Mouse (Mus musculus) forebrain, embryonic 16.5 days (tissue): ENCODE measurements around the gene Ctla4. TPM values are rescaled to one million over a fixed set of nuclear protein-coding genes. Genes with fewer than 3 reads are reported as not detected.
A peak's percentile ranks its signal among the peaks of the same experiment; 100 is the strongest.

Experiments
- ATAC-seq: fragments of 200-750 bp; cut with Nextera tagmentation; 2 replicates; pipeline ENCODE4 v1.8.0; 2017; ENCODE audit warnings: mild to moderate bottlenecking, moderate library complexity
- H3K27ac ChIP-seq: fragments of 300-500 bp; sonication (generic); 2 replicates; pipeline ENCODE4 v1.5.1; 2014; ENCODE audit warnings: low read length, control low read depth
- H3K27me3 ChIP-seq: fragments of 300-500 bp; sonication (generic); replicated peaks from 2 replicates; pipeline ENCODE4 v1.6.1; 2014; ENCODE audit warnings: low read length; ENCODE audit not compliant: control insufficient read depth, insufficient read depth
- H3K36me3 ChIP-seq: fragments of 300-500 bp; sonication (generic); 2 replicates; pipeline ENCODE4 v1.6.1; 2014; ENCODE audit not compliant: control insufficient read depth, insufficient read depth
- H3K4me1 ChIP-seq: fragments of 300-500 bp; sonication (generic); replicated peaks from 2 replicates; pipeline ENCODE4 v1.6.1; 2014; ENCODE audit warnings: low read length; ENCODE audit not compliant: control insufficient read depth, insufficient read depth
- H3K4me2 ChIP-seq: fragments of 300-500 bp; sonication (generic); 2 replicates; pipeline ENCODE4 v1.6.1; 2014; ENCODE audit warnings: mild to moderate bottlenecking, low read length, control low read depth
- H3K4me3 ChIP-seq: fragments of 300-500 bp; sonication (generic); replicated peaks from 2 replicates; pipeline ENCODE4 v1.5.1; 2014; ENCODE audit warnings: mild to moderate bottlenecking, low read length, control low read depth
- H3K9ac ChIP-seq: fragments of 300-500 bp; sonication (generic); replicated peaks from 2 replicates; pipeline ENCODE4 v1.6.1; 2014; ENCODE audit warnings: low read depth, low read length, control low read depth
- H3K9me3 ChIP-seq: fragments of 300-500 bp; sonication (generic); 2 replicates; pipeline ENCODE4 v1.6.1; 2016; ENCODE audit warnings: low read length; ENCODE audit not compliant: control insufficient read depth
- WGBS: fragments of 180-500 bp; shearing (Covaris S2); extraction: QIAGEN DNeasy Blood & Tissue Kit; methylation state at CpG from one replicate; pipeline ENCODE4 v1.1.7; 2014; 5-methylcytosine and 5-hydroxymethylcytosine counted together
- polyA plus RNA-seq: library from polyadenylated mRNA; unstranded; fragments of >200 nt; fragmentation: Nextera tagmentation; extraction: Ambion mirVana; gene quantifications from 2 replicates; pipeline ENCODE4 v1.2.1, GENCODE M21; 2015

Ctla4 gene
- polyA plus RNA-seq, 1 experiment from 2014 or later = not detected

DNA sequence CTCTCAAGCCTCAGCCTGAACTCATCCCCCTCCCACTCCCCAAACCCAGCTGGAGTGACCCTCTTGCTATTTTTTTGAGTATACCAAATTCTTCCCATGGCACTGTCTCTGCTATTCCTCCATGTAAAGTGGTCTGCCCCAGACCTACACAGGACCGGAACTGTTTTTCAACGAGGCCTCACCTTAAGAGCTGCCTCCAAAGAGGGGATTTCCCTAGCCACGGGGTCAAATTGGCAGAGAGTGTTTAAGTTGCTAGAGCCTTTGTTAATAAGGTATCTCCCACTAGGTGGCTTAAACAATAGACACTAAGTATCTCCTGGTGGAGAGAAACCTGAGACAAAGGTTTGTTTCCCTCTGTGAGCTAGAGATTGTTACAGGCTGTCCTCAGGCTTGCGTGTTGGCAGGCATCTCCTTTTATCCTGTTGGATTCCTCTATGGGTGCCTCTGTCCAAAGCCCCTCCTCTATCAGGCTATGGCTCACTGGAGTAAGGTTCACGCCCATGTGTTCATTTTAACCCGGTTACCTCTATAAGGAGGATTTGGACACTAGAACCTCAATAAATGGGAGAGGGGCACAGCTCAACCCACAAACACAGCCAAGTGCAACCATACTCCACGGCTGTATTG lies 33.4 kb upstream of the Ctla4 start:
- WGBS = 25% methylated on average over 7 of the region's 7 CpGs
- Histone ChIP-seq H3K4me2 (no peak overlapping the region), H3K4me1 (peaks cover 11% of the 10 kb centered on the region), H3K27me3 (no peaks in the 10 kb centered on the region), H3K9me3 (no peaks in the 10 kb centered on the region), H3K4me3 (no peak overlapping the region), H3K27ac (no peak overlapping the region), H3K36me3 (no peaks in the 10 kb centered on the region), H3K9ac (no peak overlapping the region)
- no peak for ATAC-seq

GRCm38 (mm10) chr1:60853991-60854390 lies 32.8 kb upstream of the Ctla4 start:
- 73% methylated on average over 5 of the region's 5 CpGs for WGBS
- no peaks in the 10 kb centered on the region for H3K36me3 ChIP-seq

GRCm38 (mm10) chr1:60857351-60858220 lies 29.2 kb upstream of the Ctla4 start:
- H3K36me3 ChIP-seq = no peaks in the 10 kb centered on the region

More at GRCm38 (mm10) chr1:60853991-60854390, 32.8 kb upstream of the Ctla4 start:
- no peaks in the 10 kb centered on the region for H3K27me3 ChIP-seq
- no peak overlapping the region for H3K27ac ChIP-seq
- ATAC-seq = no peak
- no peak overlapping the region for H3K4me3 ChIP-seq
- peaks cover 11% of the 10 kb centered on the region for H3K4me1 ChIP-seq
- no peaks in the 10 kb centered on the region for H3K9me3 ChIP-seq
- H3K4me2 ChIP-seq = no peak overlapping the region
- no peak overlapping the region for H3K9ac ChIP-seq

DNA sequence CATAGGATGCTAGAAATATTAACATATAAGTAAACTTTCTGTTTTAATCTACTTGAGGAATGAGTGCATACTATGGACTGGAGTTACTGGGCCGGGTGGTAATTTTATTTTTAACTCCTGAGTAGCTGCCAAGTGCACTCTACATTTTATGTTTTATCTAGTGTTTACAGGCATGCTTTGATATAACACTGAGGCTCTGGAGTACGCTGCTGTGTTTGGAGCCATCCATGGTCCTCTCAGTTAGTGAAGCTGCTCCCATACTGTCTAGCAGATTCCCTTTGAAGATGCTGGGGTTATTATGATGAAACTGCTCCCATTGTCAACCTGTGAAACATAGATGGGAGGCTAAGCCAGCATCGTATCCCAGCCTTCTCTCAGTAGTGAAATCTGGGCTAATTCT lies 27.6 kb upstream of the Ctla4 start:
- Histone ChIP-seq H3K27ac (no peak overlapping the region), H3K27me3 (no peaks in the 10 kb centered on the region), H3K36me3 (no peaks in the 10 kb centered on the region), H3K4me3 (no peak overlapping the region), H3K4me2 (no peak overlapping the region), H3K4me1 (peaks cover 6% of the 10 kb centered on the region), H3K9ac (no peak overlapping the region), H3K9me3 (no peaks in the 10 kb centered on the region)
- ATAC-seq = no peak
- WGBS = 73% methylated on average over 3 of the region's 3 CpGs

More at GRCm38 (mm10) chr1:60857351-60858220, 29.2 kb upstream of the Ctla4 start:
- Histone ChIP-seq H3K27me3 (no peaks in the 10 kb centered on the region), H3K4me1 (peaks cover 6% of the 10 kb centered on the region), H3K27ac (no peak overlapping the region), H3K4me3 (no peak overlapping the region), H3K9me3 (no peaks in the 10 kb centered on the region), H3K9ac (no peak overlapping the region), H3K4me2 (no peak overlapping the region)
- 84% methylated on average over 12 of the region's 12 CpGs for WGBS
- no peak for ATAC-seq

GRCm38 (mm10) chr1:60859842-60860241 lies 27.0 kb upstream of the Ctla4 start:
- Histone ChIP-seq H3K4me2 (no peak overlapping the region), H3K36me3 (no peaks in the 10 kb centered on the region), H3K4me1 (peaks cover 6% of the 10 kb centered on the region), H3K27me3 (no peaks in the 10 kb centered on the region), H3K9me3 (no peaks in the 10 kb centered on the region), H3K27ac (no peak overlapping the region), H3K4me3 (no peak overlapping the region), H3K9ac (no peak overlapping the region)
- no peak for ATAC-seq
- WGBS = 80% methylated on average over 3 of the region's 3 CpGs

DNA sequence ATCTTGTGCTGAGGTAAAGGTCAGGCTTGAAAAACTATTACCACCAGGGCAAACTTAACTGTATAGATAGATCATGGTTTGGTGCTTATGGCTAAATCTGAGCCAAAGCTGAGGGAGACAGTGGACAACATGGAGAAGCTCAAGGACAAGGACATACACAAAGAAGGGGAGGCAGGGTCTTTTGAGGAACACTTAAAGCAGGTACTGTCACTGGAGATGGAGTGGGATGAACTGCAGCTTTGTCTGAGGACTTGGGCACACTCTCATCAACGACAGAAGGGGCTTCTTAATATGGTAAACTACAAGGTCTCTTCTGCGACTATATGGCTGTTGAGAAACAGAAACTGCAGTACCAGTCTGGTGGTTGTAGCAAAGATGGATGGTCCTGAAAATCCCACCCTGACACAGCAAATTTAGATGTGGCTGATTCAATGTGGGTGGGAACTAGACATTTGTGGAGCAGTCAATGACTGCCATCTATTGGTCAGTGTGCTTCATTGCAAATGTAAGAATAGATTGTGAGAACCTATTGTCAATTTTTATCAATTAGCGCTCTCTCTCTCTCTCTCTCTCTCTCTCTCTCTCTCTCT lies 26.3 kb upstream of the Ctla4 start:
- Histone ChIP-seq H3K9ac (peak overlapping the region; percentile 63), H3K9me3 (no peaks in the 10 kb centered on the region), H3K4me1 (peaks cover 6% of the 10 kb centered on the region), H3K4me2 (peak overlapping the region; percentile 60), H3K36me3 (no peaks in the 10 kb centered on the region), H3K27me3 (no peaks in the 10 kb centered on the region), H3K27ac (no peak overlapping the region; the same call in 1 of the 2 replicates), H3K4me3 (peak overlapping the region; percentile 38)
- WGBS = 21% methylated on average over 3 of the region's 3 CpGs
- ATAC-seq = peak; percentile 89

GRCm38 (mm10) chr1:60860955-60861354 lies 25.8 kb upstream of the Ctla4 start:
- peak overlapping the region; percentile 60 for H3K4me2 ChIP-seq
- 37% methylated on average over 5 of the region's 5 CpGs for WGBS
- H3K4me3 ChIP-seq = peak overlapping the region; percentile 38
- peak overlapping the region; percentile 72 for H3K27ac ChIP-seq
- no peaks in the 10 kb centered on the region for H3K9me3 ChIP-seq
- peaks cover 6% of the 10 kb centered on the region for H3K4me1 ChIP-seq
- ATAC-seq = peak; percentile 74
- no peaks in the 10 kb centered on the region for H3K36me3 ChIP-seq
- H3K9ac ChIP-seq = peak overlapping the region; percentile 63
- no peaks in the 10 kb centered on the region for H3K27me3 ChIP-seq

DNA sequence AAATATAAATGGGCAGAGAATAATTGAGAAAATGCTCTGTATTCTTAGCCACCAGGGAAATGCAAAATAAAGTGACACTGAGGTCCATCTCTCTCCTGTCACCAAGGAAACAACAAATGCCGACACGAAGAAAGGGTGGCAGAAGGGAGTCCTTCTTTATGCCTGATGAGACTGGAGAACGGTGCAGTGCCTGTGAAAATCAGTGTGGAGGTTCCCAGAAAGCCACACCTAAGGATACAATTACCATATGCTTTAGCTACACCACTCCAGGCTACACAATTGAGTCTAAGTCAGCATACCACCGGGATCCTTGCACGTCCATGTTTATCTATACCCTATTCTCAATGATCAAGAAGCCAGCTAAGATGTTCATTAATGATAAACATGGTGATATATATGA lies 25.4 kb upstream of the Ctla4 start:
- H3K27ac ChIP-seq = peak overlapping the region; percentile 72
- peak; percentile 39 for ATAC-seq

DNA sequence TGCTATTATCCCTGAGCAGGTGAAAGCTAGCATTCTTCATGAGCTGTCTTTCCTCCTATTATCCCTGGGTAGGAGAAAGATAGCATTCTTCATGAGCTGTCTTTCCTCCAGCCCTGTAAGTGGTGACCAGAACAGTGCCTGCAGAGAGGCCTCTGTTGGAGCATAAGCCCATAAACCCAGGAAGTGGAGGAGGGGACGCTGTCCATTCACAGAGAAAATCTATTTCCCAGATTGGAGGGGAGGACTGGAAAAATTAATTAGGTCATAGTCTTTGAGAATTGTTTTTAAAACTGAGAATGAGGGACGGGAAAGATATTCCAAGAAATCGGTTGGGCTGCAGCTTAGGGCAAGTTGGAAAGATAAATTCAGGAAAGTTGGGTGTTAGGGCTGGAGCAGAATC lies 24.3 kb upstream of the Ctla4 start:
- WGBS = 72% methylated on average over 3 of the region's 3 CpGs
- H3K9ac ChIP-seq = no peak overlapping the region
- no peak overlapping the region for H3K4me2 ChIP-seq
- H3K27me3 ChIP-seq = no peaks in the 10 kb centered on the region
- no peaks in the 10 kb centered on the region for H3K9me3 ChIP-seq
- no peak overlapping the region for H3K27ac ChIP-seq
- H3K36me3 ChIP-seq = no peaks in the 10 kb centered on the region
- H3K4me3 ChIP-seq = no peak overlapping the region
- peaks cover 6% of the 10 kb centered on the region for H3K4me1 ChIP-seq
- no peak for ATAC-seq

More for the DNA sequence above, 25.4 kb upstream of the Ctla4 start:
- Histone ChIP-seq H3K9ac (peak overlapping the region; percentile 63; the same call in 1 of the 2 replicates), H3K9me3 (no peaks in the 10 kb centered on the region), H3K4me2 (peak overlapping the region; percentile 60), H3K4me3 (no peak overlapping the region), H3K4me1 (peaks cover 6% of the 10 kb centered on the region), H3K36me3 (no peaks in the 10 kb centered on the region), H3K27me3 (no peaks in the 10 kb centered on the region)
- 65% methylated on average over 5 of the region's 5 CpGs for WGBS
